Mouse (Mus musculus) heart, embryonic 12.5 days (tissue): ENCODE measurements around the gene Adgrd1. TPM values are rescaled to one million over a fixed set of nuclear protein-coding genes. Genes with fewer than 3 reads are reported as not detected.

ENCODE experiments used
- ATAC-seq: fragments of 200-750 bp; cut with Nextera tagmentation; 2 replicates; pipeline ENCODE4 v1.8.0; 2017; ENCODE audit warnings: moderate TSS enrichment, moderate library complexity; ENCODE audit not compliant: insufficient number of reproducible peaks, low FRiP score
- H3K27ac ChIP-seq: fragments of 300-500 bp; sonication (generic); 2 replicates; pipeline ENCODE4 v1.5.1; 2016; ENCODE audit warnings: mild to moderate bottlenecking, moderate library complexity; ENCODE audit not compliant: poor library complexity, severe bottlenecking
- H3K27me3 ChIP-seq: fragments of 300-500 bp; sonication (generic); replicated peaks from 2 replicates; pipeline ENCODE4 v1.6.1; 2016; ENCODE audit warnings: mild to moderate bottlenecking, moderate library complexity
- H3K36me3 ChIP-seq: fragments of 300-500 bp; sonication (generic); 2 replicates; pipeline ENCODE4 v1.6.1; 2016; ENCODE audit warnings: mild to moderate bottlenecking, moderate library complexity
- H3K4me1 ChIP-seq: fragments of 300-500 bp; sonication (generic); replicated peaks from 2 replicates; pipeline ENCODE4 v1.6.1; 2016; ENCODE audit warnings: mild to moderate bottlenecking
- H3K4me2 ChIP-seq: fragments of 300-500 bp; sonication (generic); 2 replicates; pipeline ENCODE4 v1.6.1; 2016; ENCODE audit warnings: mild to moderate bottlenecking, moderate library complexity
- H3K4me3 ChIP-seq: fragments of 300-500 bp; sonication (generic); 2 replicates; pipeline ENCODE4 v1.5.1; 2016; ENCODE audit warnings: mild to moderate bottlenecking
- H3K9ac ChIP-seq: fragments of 300-500 bp; sonication (generic); 2 replicates; pipeline ENCODE4 v1.6.1; 2016; ENCODE audit warnings: mild to moderate bottlenecking, moderate library complexity
- H3K9me3 ChIP-seq: fragments of 300-500 bp; sonication (generic); replicated peaks from 2 replicates; pipeline ENCODE4 v1.6.1; 2016; ENCODE audit warnings: mild to moderate bottlenecking, moderate library complexity
- WGBS: fragments of 180-500 bp; shearing (Covaris S2); methylation state at CpG from one replicate; pipeline ENCODE4 v1.1.7; 2016; 5-methylcytosine and 5-hydroxymethylcytosine counted together
- polyA plus RNA-seq: library from polyadenylated mRNA; unstranded; fragments of >200 nt; fragmentation: Nextera tagmentation; extraction: Ambion mirVana; gene quantifications from 2 replicates; pipeline ENCODE4 v1.2.1, GENCODE M21; 2016

Adgrd1 gene
- polyA plus RNA-seq, 1 experiment from 2014 or later, result 0.31 TPM

- 79% methylated on average over 11 of the region's 11 CpGs for WGBS
- Histone ChIP-seq H3K9ac (no peak overlapping the region), H3K27me3 (no peaks in the 10 kb centered on the region; the same call in 1 of the 2 replicates), H3K4me1 (peaks cover 13% of the 10 kb centered on the region), H3K9me3 (no peaks in the 10 kb centered on the region), H3K36me3 (no peaks in the 10 kb centered on the region), H3K4me2 (no peak overlapping the region), H3K27ac (no peak overlapping the region), H3K4me3 (no peak overlapping the region)
- no peak for ATAC-seq
These were observed 65.0 kb downstream of the Adgrd1 start for GRCm38 (mm10) chr5:129161372-129162051.

GRCm38 (mm10) chr5:129163416-129163815, 66.9 kb downstream of the Adgrd1 start:
- H3K4me1 ChIP-seq, result peaks cover 19% of the 10 kb centered on the region
- no peak for ATAC-seq
- H3K4me2 ChIP-seq, result no peak overlapping the region
- no peak overlapping the region for H3K4me3 ChIP-seq
- no peak overlapping the region for H3K27ac ChIP-seq
- no peaks in the 10 kb centered on the region for H3K9me3 ChIP-seq
- H3K36me3 ChIP-seq, result no peaks in the 10 kb centered on the region
- WGBS, result 77% methylated on average over 8 of the region's 8 CpGs
- no peak overlapping the region for H3K9ac ChIP-seq
- H3K27me3 ChIP-seq, result no peaks in the 10 kb centered on the region

- WGBS, result 58% methylated on average over 10 of the region's 10 CpGs
- Histone ChIP-seq H3K9ac (no peak overlapping the region), H3K9me3 (no peaks in the 10 kb centered on the region), H3K4me1 (peaks cover 19% of the 10 kb centered on the region), H3K27me3 (no peaks in the 10 kb centered on the region), H3K36me3 (no peaks in the 10 kb centered on the region), H3K27ac (no peak overlapping the region; the same call in 1 of the 2 replicates), H3K4me3 (no peak overlapping the region), H3K4me2 (no peak overlapping the region)
- no peak for ATAC-seq
These were observed 67.5 kb downstream of the Adgrd1 start for GRCm38 (mm10) chr5:129164091-129164490.

GRCm38 (mm10) chr5:129164911-129165584, 68.5 kb downstream of the Adgrd1 start:
- H3K9me3 ChIP-seq, result no peaks in the 10 kb centered on the region
- 57% methylated on average over 10 of the region's 10 CpGs for WGBS
- peak; percentile 72; the same call in 1 of the 2 replicates for ATAC-seq
- no peaks in the 10 kb centered on the region for H3K36me3 ChIP-seq
- H3K4me2 ChIP-seq, result no peak overlapping the region
- no peaks in the 10 kb centered on the region for H3K27me3 ChIP-seq
- peaks cover 25% of the 10 kb centered on the region for H3K4me1 ChIP-seq
- no peak overlapping the region for H3K4me3 ChIP-seq
- H3K27ac ChIP-seq, result no peak overlapping the region
- H3K9ac ChIP-seq, result no peak overlapping the region

- WGBS, result 51% methylated on average over 7 of the region's 7 CpGs
- Histone ChIP-seq H3K36me3 (no peaks in the 10 kb centered on the region), H3K4me1 (peaks cover 26% of the 10 kb centered on the region), H3K4me2 (no peak overlapping the region), H3K9me3 (peaks cover 2% of the 10 kb centered on the region; the same call in 1 of the 2 replicates), H3K4me3 (no peak overlapping the region), H3K27ac (no peak overlapping the region), H3K9ac (no peak overlapping the region), H3K27me3 (0 out of 2 replicates have a peak, but pooled peaks cover 4% of the 10 kb centered on the region)
- no peak for ATAC-seq
These were observed 69.0 kb downstream of the Adgrd1 start for GRCm38 (mm10) chr5:129165595-129165994.

GRCm38 (mm10) chr5:129169090-129169489, 72.5 kb downstream of the Adgrd1 start:
- 51% methylated on average over 5 of the region's 5 CpGs for WGBS
- Histone ChIP-seq H3K4me2 (no peak overlapping the region), H3K27ac (no peak overlapping the region), H3K27me3 (peaks cover 4% of the 10 kb centered on the region; the same call in 1 of the 2 replicates), H3K9me3 (peaks cover 3% of the 10 kb centered on the region; the same call in 1 of the 2 replicates), H3K4me3 (no peak overlapping the region), H3K9ac (no peak overlapping the region), H3K4me1 (peaks cover 26% of the 10 kb centered on the region), H3K36me3 (no peaks in the 10 kb centered on the region)
- ATAC-seq, result no peak

GRCm38 (mm10) chr5:129169567-129169966, 73.0 kb downstream of the Adgrd1 start:
- H3K9ac ChIP-seq, result no peak overlapping the region
- ATAC-seq, result no peak
- no peaks in the 10 kb centered on the region for H3K36me3 ChIP-seq
- peaks cover 26% of the 10 kb centered on the region for H3K4me1 ChIP-seq
- 26% methylated on average over 4 of the region's 4 CpGs for WGBS
- no peak overlapping the region; the same call in 1 of the 2 replicates for H3K27ac ChIP-seq
- peaks cover 4% of the 10 kb centered on the region; the same call in 1 of the 2 replicates for H3K27me3 ChIP-seq
- no peak overlapping the region for H3K4me3 ChIP-seq
- peaks cover 3% of the 10 kb centered on the region; the same call in 1 of the 2 replicates for H3K9me3 ChIP-seq
- no peak overlapping the region for H3K4me2 ChIP-seq

GRCm38 (mm10) chr5:129172533-129172932, 76.0 kb downstream of the Adgrd1 start:
- Histone ChIP-seq H3K4me2 (no peak overlapping the region), H3K36me3 (no peaks in the 10 kb centered on the region), H3K9me3 (peaks cover 3% of the 10 kb centered on the region; the same call in 1 of the 2 replicates), H3K9ac (no peak overlapping the region), H3K4me1 (peaks cover 6% of the 10 kb centered on the region), H3K27ac (no peak overlapping the region), H3K27me3 (peaks cover 14% of the 10 kb centered on the region; the same call in 1 of the 2 replicates), H3K4me3 (no peak overlapping the region)
- 72% methylated on average over 6 of the region's 6 CpGs for WGBS
- ATAC-seq, result no peak

GRCm38 (mm10) chr5:129175925-129176324, 79.4 kb downstream of the Adgrd1 start:
- ATAC-seq, result no peak
- H3K4me2 ChIP-seq, result no peak overlapping the region
- peaks cover 27% of the 10 kb centered on the region for H3K27me3 ChIP-seq
- H3K36me3 ChIP-seq, result no peaks in the 10 kb centered on the region
- H3K4me1 ChIP-seq, result 0 out of 2 replicates have a peak, but pooled peaks cover 6% of the 10 kb centered on the region
- H3K9ac ChIP-seq, result no peak overlapping the region
- 61% methylated on average over 3 of the region's 3 CpGs for WGBS
- H3K9me3 ChIP-seq, result no peaks in the 10 kb centered on the region
- H3K27ac ChIP-seq, result no peak overlapping the region
- H3K4me3 ChIP-seq, result no peak overlapping the region

- Histone ChIP-seq H3K36me3 (no peaks in the 10 kb centered on the region), H3K9me3 (no peaks in the 10 kb centered on the region), H3K4me2 (peak overlapping the region; percentile 52), H3K27ac (no peak overlapping the region), H3K27me3 (peaks cover 41% of the 10 kb centered on the region), H3K9ac (no peak overlapping the region), H3K4me1 (0 out of 2 replicates have a peak, but pooled peaks cover 10% of the 10 kb centered on the region), H3K4me3 (no peak overlapping the region)
- 50% methylated on average over 14 of the region's 14 CpGs for WGBS
- 0 out of 2 replicates have a peak, but pooled peaks have one; percentile 23 for ATAC-seq
These were observed 81.4 kb downstream of the Adgrd1 start for GRCm38 (mm10) chr5:129177697-129178511.
